Mouse (Mus musculus) bone marrow, adult 2 months (tissue): Measurements from ENCODE around the gene S100a1.

ENCODE experiments used
- CTCF ChIP-seq: fragments of 200-500 bp; IDR thresholded peaks from 2 replicates; pipeline ENCODE4 v1.5.1; 2011; ENCODE audit warnings: low read length, control low read depth; ENCODE audit not compliant: control insufficient read depth, insufficient read depth
- POLR2A ChIP-seq: fragments of 200-500 bp; IDR thresholded peaks from 2 replicates; pipeline ENCODE4 v1.6.1; 2011; ENCODE audit warnings: low read depth, mild to moderate bottlenecking, control low read depth, low read length, borderline replicate concordance; ENCODE audit not compliant: control insufficient read depth

- TF ChIP-seq CTCF (no peak), POLR2A (no peak)
Observed at GRCm38 (mm10) chr3:90531713-90532112, 17.5 kb upstream of the S100a1 start.
